Mouse (Mus musculus): ENCODE results near the gene Scube2. TPM values are rescaled to one million over a fixed set of nuclear protein-coding genes. Genes with fewer than 3 reads are reported as not detected.

The Scube2 gene
- total RNA-seq, 2 experiments from 2014 or later, result not detected

Other genes starting within 250 kb of the Scube2 start
- gene St5, start 162.1 kb downstream of the Scube2 start, total RNA-seq (2015), result 0.69 and 2.0 TPM in 2 replicates
- 0.73 and 1.3 TPM in 2 replicates for gene St5, start 162.1 kb downstream of the Scube2 start, total RNA-seq (2017)
- gene Akip1, start 162.0 kb downstream of the Scube2 start, total RNA-seq (2015), result 28.4 and 37.0 TPM in 2 replicates
- 13.5 and 18.0 TPM in 2 replicates for gene Akip1, start 162.0 kb downstream of the Scube2 start, total RNA-seq (2017)
- not detected in 2 replicates for gene BC051019, start 141.8 kb downstream of the Scube2 start, total RNA-seq (2015)
- gene BC051019, start 141.8 kb downstream of the Scube2 start, total RNA-seq (2017), result not detected in 2 replicates
- gene Ascl3, start 134.0 kb downstream of the Scube2 start, total RNA-seq (2015), result not detected in 2 replicates
- 0.95 TPM in 1 of 2 replicates, not detected in the other for gene Ascl3, start 134.0 kb downstream of the Scube2 start, total RNA-seq (2017)
- gene Tmem9b, start 112.8 kb downstream of the Scube2 start, total RNA-seq (2015), result 84.3 and 92.5 TPM in 2 replicates
- gene Tmem9b, start 112.8 kb downstream of the Scube2 start, total RNA-seq (2017), result 43.8 and 48.8 TPM in 2 replicates
- gene Nrip3, start 83.7 kb downstream of the Scube2 start, total RNA-seq (2015), result 0.04 TPM in 1 of 2 replicates, not detected in the other
- not detected in 2 replicates for gene Nrip3, start 83.7 kb downstream of the Scube2 start, total RNA-seq (2017)
- 152 and 157 TPM in 2 replicates for gene Dennd5a, start 94.8 kb upstream of the Scube2 start, total RNA-seq (2015)
- gene Dennd5a, start 94.8 kb upstream of the Scube2 start, total RNA-seq (2017), result 102 and 128 TPM in 2 replicates
- 34.0 and 38.7 TPM in 2 replicates for gene Tmem41b, start 121.2 kb upstream of the Scube2 start, total RNA-seq (2015)
- gene Tmem41b, start 121.2 kb upstream of the Scube2 start, total RNA-seq (2017), result 31.5 and 40.0 TPM in 2 replicates
- gene Ipo7, start 152.6 kb upstream of the Scube2 start, total RNA-seq (2015), result 68.2 and 73.0 TPM in 2 replicates
- gene Ipo7, start 152.6 kb upstream of the Scube2 start, total RNA-seq (2017), result 152 and 158 TPM in 2 replicates
- 29.3 and 30.8 TPM in 2 replicates for gene Zfp143, start 195.5 kb upstream of the Scube2 start, total RNA-seq (2015)
- gene Zfp143, start 195.5 kb upstream of the Scube2 start, total RNA-seq (2017), result 39.9 and 44.9 TPM in 2 replicates